Comparison of ENCODE assay signal across 8 mouse cellular contexts in the genomic region with DNA sequence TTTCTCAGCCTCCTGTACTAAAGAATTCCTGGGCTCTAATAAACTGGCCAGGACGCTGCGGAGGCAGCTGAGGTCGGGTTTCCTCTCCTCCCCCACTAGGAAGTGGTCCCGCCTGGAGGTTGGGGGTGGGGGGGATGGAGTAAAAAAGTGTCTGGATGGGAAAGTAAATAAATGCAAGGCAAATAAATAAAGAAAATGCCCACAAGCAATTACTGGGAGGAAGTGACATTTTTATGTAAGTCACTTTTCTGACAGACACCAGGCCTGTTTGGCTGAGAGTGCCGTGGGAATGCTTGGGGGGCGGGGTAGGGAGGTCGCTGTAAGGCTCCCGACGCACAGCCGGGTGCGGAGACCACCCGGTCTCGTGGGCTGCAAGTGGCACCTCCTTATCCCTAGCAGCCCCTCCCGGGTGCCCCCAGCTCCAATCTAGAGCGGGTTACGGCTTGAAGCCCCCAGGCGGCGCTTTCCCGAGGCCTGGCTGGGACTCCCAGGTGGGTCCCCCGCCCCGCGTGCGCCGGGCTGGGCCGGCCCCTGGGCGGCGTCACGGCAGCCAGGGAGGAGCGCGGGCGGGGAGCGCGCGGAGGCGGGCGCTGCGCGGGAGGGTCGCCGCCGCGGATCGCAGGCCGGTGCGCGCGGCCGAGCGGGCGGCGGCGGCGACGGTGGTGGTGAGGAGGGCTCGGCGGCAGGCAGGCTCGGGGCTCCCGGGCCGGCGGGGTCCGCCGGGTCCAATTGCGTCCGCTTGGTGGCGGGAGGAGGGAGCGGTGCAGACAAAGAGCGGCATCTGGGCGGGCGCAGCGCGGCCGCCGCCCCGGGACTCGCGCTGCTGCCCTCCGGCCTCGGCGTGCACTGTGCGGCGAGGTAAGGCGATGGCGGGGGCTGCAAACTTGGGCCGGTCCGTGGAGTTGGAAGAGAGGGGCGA. TPM values are rescaled to one million over a fixed set of nuclear protein-coding genes. Genes with fewer than 3 reads are reported as not detected.
A peak's percentile ranks its signal among the peaks of the same experiment; 100 is the strongest.
DNase-seq lines count a peak whose midpoint lies in the region; ATAC-seq and TF ChIP-seq lines count a peak whose summit lies in the region.

No protein-coding gene starts in this region.

- peaks cover 20% of the 10 kb centered on the region for H3K36me3 ChIP-seq in G1E (replicated peaks)
- H3K36me3 ChIP-seq in forebrain, postnatal 0 days (ENCODE audit: insufficient read depth), result no peaks in the 10 kb centered on the region
- no peaks in the 10 kb centered on the region for H3K36me3 ChIP-seq in lung, postnatal 0 days (ENCODE audit: insufficient read depth, low read length)

- no peak for TF ChIP-seq CTCF in G1E (IDR thresholded peaks at IDR 0.05; ENCODE audit: low read depth, low read length)
- TF ChIP-seq CTCF in forebrain, postnatal 0 days (IDR thresholded peaks at IDR 0.05; ENCODE audit: low read depth), result peak; percentile 53; the same call in 1 of the 2 replicates
- peak; percentile 43 for TF ChIP-seq CTCF in lung, postnatal 0 days (IDR thresholded peaks at IDR 0.05)

- H3K9ac ChIP-seq in forebrain, postnatal 0 days, result peak overlapping the region; percentile 96
- H3K9ac ChIP-seq in lung, postnatal 0 days (replicated peaks; ENCODE audit: low read depth), result peak overlapping the region; percentile 79

- H3K9me3 ChIP-seq in G1E (replicated peaks), result no peaks in the 10 kb centered on the region
- H3K9me3 ChIP-seq in forebrain, postnatal 0 days (ENCODE audit: low read length), result no peaks in the 10 kb centered on the region
- no peaks in the 10 kb centered on the region for H3K9me3 ChIP-seq in lung, postnatal 0 days (ENCODE audit: low read length)

- peak; percentile 53 for TF ChIP-seq EP300 in lung, postnatal 0 days (IDR thresholded peaks at IDR 0.05)

- H3K27ac ChIP-seq in forebrain, postnatal 0 days (ENCODE audit: low read depth, low read length), result peak overlapping the region; percentile 89
- peak overlapping the region; percentile 90 for H3K27ac ChIP-seq in lung, postnatal 0 days (ENCODE audit: low read length)

- H3K4me1 ChIP-seq in G1E (ENCODE audit: insufficient read depth, low read depth, low read length), result peaks cover 56% of the 10 kb centered on the region
- peaks cover 13% of the 10 kb centered on the region for H3K4me1 ChIP-seq in forebrain, postnatal 0 days (ENCODE audit: insufficient read depth)
- H3K4me1 ChIP-seq in lung, postnatal 0 days (ENCODE audit: insufficient read depth, low read depth, low read length), result peaks cover 13% of the 10 kb centered on the region; the same call in 1 of the 2 replicates

- ATAC-seq in G1E (ENCODE audit: extremely low read depth, insufficient number of reproducible peaks, low FRiP score, poor library complexity, severe bottlenecking), result 0 out of 2 replicates have a peak, but pooled peaks have one; percentile 16
- peak; percentile 96 for ATAC-seq in forebrain, postnatal 0 days
- peak; percentile 93 for ATAC-seq in lung, postnatal 0 days

- H3K27me3 ChIP-seq in G1E (ENCODE audit: insufficient read depth, low read length), result no peaks in the 10 kb centered on the region
- H3K27me3 ChIP-seq in forebrain, postnatal 0 days (ENCODE audit: insufficient read depth, low read length), result no peaks in the 10 kb centered on the region
- no peaks in the 10 kb centered on the region for H3K27me3 ChIP-seq in lung, postnatal 0 days (replicated peaks; ENCODE audit: insufficient read depth, low read length)

- H3K4me3 ChIP-seq in G1E (ENCODE audit: low read depth, low read length), result peak overlapping the region; percentile 93
- peak overlapping the region; percentile 96 for H3K4me3 ChIP-seq in forebrain, postnatal 0 days (ENCODE audit: low read depth, low read length)
- peak overlapping the region; percentile 96 for H3K4me3 ChIP-seq in lung, postnatal 0 days (ENCODE audit: low read depth, low read length)

- H3K4me2 ChIP-seq in forebrain, postnatal 0 days (ENCODE audit: low read depth), result peak overlapping the region; percentile 76
- H3K4me2 ChIP-seq in lung, postnatal 0 days (replicated peaks; ENCODE audit: low read depth, low read length), result peak overlapping the region; percentile 84

- WGBS in forebrain, postnatal 0 days, result 5% methylated on average over 62 of the region's 86 CpGs
- under 1% methylated on average over 39 of the region's 86 CpGs for WGBS in lung, postnatal 0 days

- DNase-seq in G1E (ENCODE audit: low spot score), result peak; percentile 97
- DNase-seq in cerebellum, adult 11-12 months, result peak; percentile 82
- peak; percentile 90 for DNase-seq in forebrain, postnatal 0 days
- peak; percentile 86 for DNase-seq in heart, postnatal 4 days
- DNase-seq in layer of hippocampus, adult 8-10 months (ENCODE audit: low spot score in 2 of 2), result peak; percentile 43 to 68
- DNase-seq in lung, postnatal 0 days (ENCODE audit: low spot score), result peak; percentile 86
- DNase-seq in ovary, postnatal 36 days (ENCODE audit: low spot score), result peak; percentile 86
- peak; percentile 92 for DNase-seq in thymus, postnatal 25 days

RNA-seq across cellular contexts. Expression of a gene that starts 1.1 kb away (rescaled TPM):
- total RNA-seq in G1E (2014; fragmentation: Nextera tagmentation) (40.1 and 45.3 TPM in 2 replicates), G1E (2017) (97.0 and 101 TPM in 2 replicates)
- polyA plus RNA-seq in G1E (2012), result 54.4 and 54.7 TPM in 2 replicates
- 79.2 and 84.2 TPM in 2 replicates for total RNA-seq in forebrain, postnatal 0 days (2014; rRNA removed)
- polyA plus RNA-seq in forebrain, postnatal 0 days (2015; fragmentation: Nextera tagmentation; extraction: Ambion mirVana), result 40.3 and 43.8 TPM in 2 replicates
- 10 to 100 TPM; 34.0 to 38.3 TPM for total RNA-seq in heart, postnatal 4 days (2021)
- total RNA-seq in layer of hippocampus, adult 8-10 months (2022), result 10 to 100 TPM; 40.5 to 50.5 (median 48.8) TPM
- polyA plus RNA-seq in lung, postnatal 0 days (2015; fragmentation: Nextera tagmentation; extraction: Ambion mirVana), result 34.0 and 37.9 TPM in 2 replicates

Comparison
In these comparisons a context has a peak if more than half of its experiments do, and no peak if none do; other contexts are left out.
1. Peak in every context shown above with its lines: DNase-seq, ATAC-seq, H3K4me3 ChIP-seq and H3K27ac ChIP-seq.
2. ATAC-seq: peak in every context shown above with its lines; median percentile 96 in forebrain, postnatal 0 days; 93 in lung, postnatal 0 days; 16 in G1E.